ENCODE assay signal across 9 mouse cellular contexts in the genomic region with DNA sequence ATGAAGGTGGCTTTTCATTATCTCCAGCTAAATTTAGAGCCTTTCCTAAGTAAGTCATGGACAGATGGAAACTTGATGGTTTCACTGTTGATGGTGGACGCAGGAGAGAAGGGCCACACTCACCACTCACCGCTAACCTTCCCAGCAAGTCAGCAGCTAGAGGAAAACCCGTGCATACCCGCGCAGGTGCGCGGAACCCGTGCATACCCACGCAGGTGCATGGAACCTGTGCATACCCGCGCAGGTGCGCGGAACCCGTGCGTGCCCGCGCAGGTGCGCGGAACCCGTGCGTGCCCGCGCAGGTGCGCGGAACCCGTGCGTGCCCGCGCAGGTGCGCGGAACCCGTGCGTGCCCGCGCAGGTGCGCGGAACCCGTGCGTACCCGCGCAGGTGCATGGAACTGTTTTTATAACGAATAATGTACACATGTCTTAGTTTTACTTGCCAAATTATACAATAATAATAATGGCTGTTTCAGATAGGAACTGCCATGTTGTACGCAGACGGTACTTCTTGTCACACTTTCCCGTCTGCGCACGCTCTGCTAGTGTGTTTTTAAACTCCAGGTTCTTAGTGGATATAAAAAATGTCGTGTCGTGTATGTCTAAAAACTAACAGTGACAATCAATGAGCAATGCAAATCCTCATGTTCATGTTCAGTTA.
DNase-seq lines count a peak whose midpoint lies in the region; ATAC-seq and TF ChIP-seq lines count a peak whose summit lies in the region.
"Had no signal": no experiment of that assay in that cellular context is flagged by ENCODE, and none has a peak within 500 bp of the region (broad histone marks: within the 10 kb centered on the region; RNA-seq: fewer than 3 reads in every experiment).

No protein-coding gene starts in this region.

- peak overlapping the region; percentile 73 for H3K9ac ChIP-seq in heart, embryonic 11.5 days (ENCODE audit: low read depth, low read length)
- peak overlapping the region; percentile 60 for H3K9ac ChIP-seq in neural tube, embryonic 13.5 days

- H3K4me2 ChIP-seq in heart, embryonic 11.5 days: peak overlapping the region; percentile 92
- H3K4me2 ChIP-seq in neural tube, embryonic 13.5 days: peak overlapping the region; percentile 74

- H3K27me3 ChIP-seq in heart, embryonic 11.5 days (ENCODE audit: control insufficient read depth, insufficient read depth, low read length): no peaks in the 10 kb centered on the region
- H3K27me3 ChIP-seq in G1E (ENCODE audit: insufficient read depth, low read length): no peaks in the 10 kb centered on the region
- no peaks in the 10 kb centered on the region for H3K27me3 ChIP-seq in forebrain, embryonic 10.5 days (ENCODE audit: poor library complexity, severe bottlenecking)
- no peaks in the 10 kb centered on the region for H3K27me3 ChIP-seq in neural tube, embryonic 13.5 days
- H3K27me3 ChIP-seq: Patski had no signal

- peaks cover 6% of the 10 kb centered on the region; the same call in 1 of the 2 replicates for H3K4me1 ChIP-seq in heart, embryonic 11.5 days (ENCODE audit: control insufficient read depth, insufficient read depth, low read length)
- H3K4me1 ChIP-seq in G1E (ENCODE audit: insufficient read depth, low read depth, low read length): peaks cover 24% of the 10 kb centered on the region
- H3K4me1 ChIP-seq in forebrain, embryonic 10.5 days: peaks cover 21% of the 10 kb centered on the region
- peaks cover 13% of the 10 kb centered on the region for H3K4me1 ChIP-seq in neural tube, embryonic 13.5 days (replicated peaks)

- WGBS in heart, embryonic 11.5 days (ENCODE audit: insufficient replicate concordance): 1% methylated on average over 46 of the region's 49 CpGs
- 2% methylated on average over 49 of the region's 49 CpGs for WGBS in forebrain, embryonic 10.5 days
- WGBS in neural tube, embryonic 13.5 days: 1% methylated on average over 49 of the region's 49 CpGs

- H3K9me3 ChIP-seq in heart, embryonic 11.5 days (replicated peaks; ENCODE audit: control insufficient read depth, low read length): no peaks in the 10 kb centered on the region
- no peaks in the 10 kb centered on the region for H3K9me3 ChIP-seq in G1E (replicated peaks)
- H3K9me3 ChIP-seq in forebrain, embryonic 10.5 days: no peaks in the 10 kb centered on the region
- no peaks in the 10 kb centered on the region for H3K9me3 ChIP-seq in neural tube, embryonic 13.5 days

- 0 out of 2 replicates have a peak, but pooled peaks cover 5% of the 10 kb centered on the region for H3K36me3 ChIP-seq in heart, embryonic 11.5 days (ENCODE audit: control insufficient read depth, insufficient read depth, low read length)
- H3K36me3 ChIP-seq in G1E (replicated peaks): no peaks in the 10 kb centered on the region
- peaks cover 18% of the 10 kb centered on the region for H3K36me3 ChIP-seq in forebrain, embryonic 10.5 days (replicated peaks)
- peaks cover 8% of the 10 kb centered on the region for H3K36me3 ChIP-seq in neural tube, embryonic 13.5 days

- TF ChIP-seq CTCF in G1E (IDR thresholded peaks at IDR 0.05; ENCODE audit: low read depth, low read length): no peak

- H3K27ac ChIP-seq in heart, embryonic 11.5 days (ENCODE audit: low read depth, low read length): peak overlapping the region; percentile 50
- peak overlapping the region; percentile 64 for H3K27ac ChIP-seq in forebrain, embryonic 10.5 days
- H3K27ac ChIP-seq in neural tube, embryonic 13.5 days (replicated peaks): peak overlapping the region; percentile 74

- peak overlapping the region; percentile 63 for H3K4me3 ChIP-seq in heart, embryonic 11.5 days (ENCODE audit: low read depth, low read length)
- H3K4me3 ChIP-seq in G1E (ENCODE audit: low read depth, low read length): peak overlapping the region; percentile 65
- H3K4me3 ChIP-seq in forebrain, embryonic 10.5 days: peak overlapping the region; percentile 59
- peak overlapping the region; percentile 43 for H3K4me3 ChIP-seq in neural tube, embryonic 13.5 days

- no peak for ATAC-seq in heart, embryonic 11.5 days (replicated peaks; ENCODE audit: insufficient number of reproducible peaks, low FRiP score, low TSS enrichment)
- ATAC-seq in G1E (ENCODE audit: extremely low read depth, insufficient number of reproducible peaks, low FRiP score, poor library complexity, severe bottlenecking): no peak
- ATAC-seq in neural tube, embryonic 13.5 days (ENCODE audit: low read depth): no peak

- DNase-seq in heart, adult 8-10 months (ENCODE audit: low spot score): no peak
- DNase-seq in G1E (ENCODE audit: low spot score): no peak
- no peak for DNase-seq in forebrain, embryonic 10.5 days (ENCODE audit: extremely low spot score, low spot score)
- peak; percentile 23 for DNase-seq in kidney, postnatal 10 days
- DNase-seq in layer of hippocampus, postnatal 10 days (ENCODE audit: low spot score in 2 of 2): no peak
- DNase-seq in urinary bladder, postnatal 25 days (ENCODE audit: low spot score): no peak
